Mouse (Mus musculus) embryonic fibroblast, embryonic 13.5 days (primary cell): Measurements from ENCODE around the gene Cd37.

Source experiments
- CTCF ChIP-seq: IDR thresholded peaks from 2 replicates; pipeline ENCODE4 v1.5.1; 2011; ENCODE audit warnings: mild to moderate bottlenecking, control low read depth, low read length, moderate library complexity, borderline replicate concordance; ENCODE audit not compliant: insufficient read depth
- POLR2A ChIP-seq: IDR thresholded peaks from 2 replicates; pipeline ENCODE4 v1.6.1; 2011; ENCODE audit warnings: low read depth, mild to moderate bottlenecking, control low read depth, low read length, moderate library complexity

- TF ChIP-seq CTCF (no peak), POLR2A (no peak)
These were observed 17.2 kb downstream of the Cd37 start for GRCm38 (mm10) chr7:45221680-45222079.
